Mouse (Mus musculus) spleen, adult 18-20 months (tissue): ENCODE results near the gene Gal3st2b.
"Not testable (repeated sequence)": the region's sequence is repeated elsewhere in the genome, so short reads cannot be mapped to it uniquely, and the experiment has no call there.

Experiments used
- DNase-seq, 2 experiments: peaks; one replicate each; pipeline ENCODE4 v3.0.0; 2022; ENCODE audit warnings: mixed read lengths in 2 of 2

Gene Gal3st2b

DNA sequence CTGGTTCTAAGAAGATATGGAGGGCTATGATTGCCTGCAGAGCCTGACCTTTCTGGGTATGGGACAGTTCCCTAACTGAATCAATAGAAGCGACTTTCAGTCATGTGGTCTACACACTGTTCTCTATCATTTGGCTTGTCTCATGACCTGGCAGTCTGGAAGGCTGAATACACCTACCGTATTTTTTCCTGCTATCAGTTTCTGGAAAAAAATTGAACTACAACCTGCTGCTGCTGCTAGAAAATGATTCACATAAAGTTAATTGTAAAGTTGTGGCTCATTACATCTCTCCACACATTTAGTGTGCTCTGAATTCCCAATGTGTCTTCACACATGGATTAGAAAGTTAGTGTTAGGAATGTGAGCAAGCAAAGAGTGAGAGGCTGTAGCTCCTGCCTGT lies at the start of gene Gal3st2b:
Gene Gal3st2b (plus strand): TSS at position 301 of the 400 bp plus-strand sequence.
- not testable (repeated sequence) for DNase-seq

DNA sequence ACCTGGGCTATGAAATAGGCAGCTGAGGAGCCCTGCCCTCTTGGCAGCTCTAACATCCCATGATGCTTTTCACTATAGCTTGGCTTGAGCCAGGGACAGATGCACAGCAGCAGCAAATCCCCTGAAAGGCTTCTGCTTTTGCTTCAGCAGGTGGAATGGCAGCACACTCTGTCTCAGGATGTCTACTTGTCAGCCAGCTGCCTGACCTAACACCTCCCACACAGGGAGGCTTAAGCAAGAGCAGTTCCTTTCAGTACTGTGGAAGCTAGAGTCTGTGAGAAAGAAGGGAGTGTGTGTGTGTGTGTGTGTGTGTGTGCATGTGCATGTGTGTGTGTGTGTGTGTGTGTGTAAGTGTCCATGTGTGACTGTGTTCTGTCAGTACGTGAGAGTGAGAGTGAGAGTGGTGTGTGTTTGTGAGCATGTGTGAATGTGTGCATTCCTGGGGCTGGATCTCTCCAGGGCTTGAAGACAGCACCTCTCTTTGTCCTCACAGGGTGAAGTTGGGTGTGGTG lies 46.5 kb upstream of the Gal3st2b start:
- DNase-seq: not testable (repeated sequence)

DNA sequence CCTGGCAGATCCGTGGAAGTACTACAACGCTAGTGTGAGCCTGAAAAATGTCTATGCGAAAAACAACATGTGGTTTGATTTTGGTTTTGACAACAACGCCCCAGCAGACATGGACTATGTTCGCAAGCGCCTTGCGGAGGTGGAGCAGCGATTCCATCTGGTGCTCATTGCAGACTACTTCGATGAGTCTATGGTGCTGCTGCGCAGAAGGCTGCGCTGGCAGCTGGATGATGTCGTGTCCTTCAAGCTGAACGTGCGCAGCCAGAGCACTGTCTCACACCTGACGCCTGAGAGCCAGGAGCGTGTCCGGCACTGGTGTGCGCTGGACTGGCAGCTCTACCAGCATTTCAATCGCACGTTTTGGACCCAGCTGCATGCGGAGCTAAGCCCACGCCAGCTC lies 43.7 kb upstream of the Gal3st2b start:
- DNase-seq: not testable (repeated sequence)

DNA sequence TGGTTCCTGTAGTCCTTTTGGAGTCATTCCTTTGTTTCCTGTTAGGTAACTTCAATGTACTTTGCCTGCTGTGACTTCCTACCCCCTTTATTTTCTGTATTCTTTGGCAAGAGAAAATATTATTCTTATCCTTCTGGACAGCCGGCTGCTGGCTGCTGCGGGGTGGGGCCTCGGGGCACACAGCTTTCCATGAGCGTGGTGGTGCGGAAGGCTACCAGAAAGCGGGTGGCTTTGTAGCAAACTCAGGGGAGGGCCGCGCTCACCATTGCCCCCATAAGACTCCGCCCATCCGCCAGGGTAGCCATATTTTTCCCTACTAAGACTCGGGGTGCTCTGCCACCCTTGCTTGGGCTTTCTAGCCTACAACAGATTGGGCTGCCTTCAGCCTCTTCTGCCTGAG lies 36.3 kb upstream of the Gal3st2b start:
- DNase-seq: not testable (repeated sequence)

DNA sequence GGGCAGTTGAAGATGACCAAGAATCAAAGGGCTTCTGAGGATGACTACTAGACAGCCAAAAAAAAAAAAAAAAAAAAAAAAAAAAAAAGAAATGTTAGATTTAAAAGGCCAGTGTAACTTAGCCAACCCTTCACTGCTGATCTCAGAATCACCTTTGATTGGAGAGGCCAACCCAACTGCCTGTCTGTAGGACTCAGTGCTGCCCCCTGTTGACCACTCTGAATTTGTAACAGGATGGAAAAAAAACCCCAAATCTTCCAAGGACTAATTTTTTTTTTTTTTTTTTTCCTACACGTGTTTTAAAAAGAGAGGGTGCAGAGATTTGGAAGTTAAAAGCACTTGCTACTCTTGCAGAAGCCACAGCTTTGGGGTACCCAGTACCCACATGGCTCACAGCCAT lies 27.2 kb upstream of the Gal3st2b start:
- not testable (repeated sequence) for DNase-seq

DNA sequence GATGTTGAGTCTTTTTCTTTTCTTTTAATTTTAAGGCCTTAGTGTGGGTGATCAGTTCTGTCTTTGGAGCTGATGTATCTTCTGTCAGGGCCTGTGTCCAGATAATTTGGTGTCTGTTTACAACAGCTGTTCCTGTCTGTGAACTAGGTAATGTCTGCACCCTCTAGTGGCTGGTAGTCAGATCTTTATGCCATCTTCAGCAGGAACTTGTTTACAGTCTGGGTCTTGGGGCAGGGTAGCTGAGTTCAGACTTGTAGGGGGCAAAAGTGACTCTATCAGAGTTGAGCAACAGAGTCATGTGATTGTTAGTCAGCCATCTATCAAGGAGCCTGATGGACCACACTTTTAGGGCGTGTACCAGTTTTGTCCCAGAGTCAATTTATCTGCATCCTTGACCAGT lies 20.7 kb upstream of the Gal3st2b start:
- not testable (repeated sequence) for DNase-seq

DNA sequence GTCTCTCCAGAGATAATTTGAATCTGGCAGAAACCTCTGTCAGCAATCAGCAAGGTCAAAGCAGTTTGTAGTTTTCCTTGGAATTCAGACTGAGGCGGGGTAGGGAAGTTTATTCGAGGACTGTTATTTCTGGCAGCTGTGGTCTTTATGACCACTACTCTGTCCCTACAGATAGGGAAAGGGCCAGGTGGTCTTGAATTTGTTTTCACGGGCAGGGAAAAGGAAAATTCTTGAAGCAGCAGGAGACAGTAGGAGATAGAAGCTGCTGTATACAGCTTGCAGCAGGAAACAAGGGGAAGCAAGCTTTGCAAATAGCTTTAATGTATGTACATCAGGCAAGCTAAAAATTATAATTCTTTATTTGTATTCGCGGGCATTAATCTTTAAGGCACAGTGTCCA lies 16.8 kb upstream of the Gal3st2b start:
- not testable (repeated sequence) for DNase-seq

DNA sequence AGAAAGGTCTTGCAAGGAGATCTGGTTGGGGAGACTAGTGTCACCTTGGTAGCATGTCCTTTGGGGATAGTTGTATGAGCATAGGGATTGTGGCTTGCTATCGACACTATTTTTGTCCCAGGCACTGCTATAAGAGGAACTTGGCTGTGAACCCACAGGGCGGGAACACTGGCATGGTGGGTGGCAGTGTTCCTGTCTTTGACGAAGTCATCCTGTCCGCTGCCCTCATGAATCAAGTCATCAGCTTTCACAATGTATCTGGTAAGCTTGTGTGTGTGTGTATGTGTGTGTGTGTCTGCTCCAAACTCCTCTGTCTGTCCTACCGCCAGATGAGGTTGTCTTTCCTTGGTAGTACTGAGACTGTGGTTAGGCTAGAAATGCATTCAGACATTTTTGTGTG lies 11.4 kb upstream of the Gal3st2b start:
- not testable (repeated sequence) for DNase-seq

DNA sequence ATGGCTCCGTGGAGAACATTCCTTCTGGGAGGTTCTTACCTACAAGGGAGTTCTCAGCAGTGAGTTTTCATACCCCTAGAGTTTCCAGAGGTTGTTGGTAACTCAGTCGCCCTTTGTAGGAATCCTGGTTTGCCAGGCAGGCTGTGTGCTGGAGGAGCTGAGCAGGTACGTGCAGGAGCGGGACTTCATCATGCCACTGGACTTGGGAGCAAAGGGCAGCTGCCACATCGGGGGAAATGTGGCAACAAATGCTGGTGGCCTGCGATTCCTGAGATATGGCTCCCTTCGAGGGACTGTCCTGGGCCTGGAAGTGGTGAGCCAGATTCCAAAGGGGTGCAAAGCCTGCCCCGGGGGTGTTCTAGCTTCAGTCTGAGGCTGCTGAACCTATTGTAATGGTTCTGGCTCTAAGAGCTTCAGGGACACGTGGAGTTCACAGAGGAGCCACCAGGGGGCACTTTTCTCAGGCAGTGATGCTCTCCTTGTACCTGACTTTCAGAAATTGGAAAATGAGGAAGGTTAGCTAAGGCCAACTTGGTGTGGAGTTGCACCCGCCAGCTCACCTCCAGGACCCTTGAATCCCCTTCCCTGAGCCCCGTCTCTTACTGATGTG lies 9.0 kb upstream of the Gal3st2b start:
- DNase-seq: not testable (repeated sequence)

DNA sequence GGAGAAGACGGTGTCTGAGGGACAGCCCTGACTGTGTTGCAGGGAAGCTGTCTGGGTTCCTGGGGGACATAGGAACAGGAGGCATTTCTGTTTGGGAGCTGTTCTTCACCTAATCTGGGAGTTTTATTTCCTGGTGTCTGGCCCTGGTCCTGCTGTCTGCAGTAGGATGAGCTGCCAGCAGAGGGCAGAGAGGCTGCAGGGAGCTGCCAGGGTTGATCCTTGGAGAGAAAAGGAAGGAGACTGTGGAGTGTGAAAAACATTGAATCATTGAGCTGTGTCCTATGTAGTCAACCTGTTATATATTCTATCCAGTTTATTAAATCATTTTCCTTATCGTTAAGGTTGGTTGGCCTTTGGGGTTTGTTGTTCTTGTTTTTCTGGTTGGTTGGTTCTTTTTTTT lies 6.2 kb upstream of the Gal3st2b start:
- not testable (repeated sequence) for DNase-seq

DNA sequence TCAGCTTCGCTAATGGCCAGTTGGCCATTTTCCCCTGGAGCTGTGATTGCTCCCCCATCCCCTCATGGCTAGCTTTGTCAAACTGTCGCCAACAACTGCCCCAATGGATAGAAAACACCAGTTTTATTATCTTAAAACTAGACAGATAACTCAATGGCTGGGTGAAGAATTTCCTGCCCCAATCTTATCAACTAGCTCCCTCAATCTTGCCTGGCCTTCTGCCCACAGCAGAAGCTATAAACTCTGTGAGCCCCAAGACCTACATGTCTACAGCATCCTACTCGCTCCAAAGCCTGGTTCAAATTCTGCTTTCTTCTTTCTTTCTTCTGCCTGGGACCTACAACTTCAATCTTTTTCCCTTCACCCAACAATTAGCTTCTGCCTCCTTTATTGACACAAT lies 951 bp upstream of the Gal3st2b start:
- not testable (repeated sequence) for DNase-seq

DNA sequence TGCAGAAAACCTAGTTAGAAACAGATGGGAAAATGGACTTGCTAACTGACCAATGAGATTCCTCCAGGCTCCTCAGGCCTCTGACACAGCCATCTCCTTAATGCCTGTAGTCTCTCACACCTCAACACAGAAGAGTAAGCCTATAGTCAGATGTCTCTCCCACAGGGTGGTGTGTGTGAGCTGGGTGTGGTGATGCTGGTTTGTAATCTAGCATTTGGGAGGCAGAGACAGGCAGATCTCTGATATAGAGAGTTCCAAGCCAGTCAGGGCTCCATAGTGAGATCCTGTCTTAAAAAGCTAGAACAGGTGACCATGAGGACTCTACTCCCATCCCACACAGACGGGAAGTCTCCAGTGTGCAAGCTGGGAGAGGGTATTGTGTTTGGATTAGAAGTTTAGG lies 664 bp downstream of the Gal3st2b start:
- DNase-seq: not testable (repeated sequence)

DNA sequence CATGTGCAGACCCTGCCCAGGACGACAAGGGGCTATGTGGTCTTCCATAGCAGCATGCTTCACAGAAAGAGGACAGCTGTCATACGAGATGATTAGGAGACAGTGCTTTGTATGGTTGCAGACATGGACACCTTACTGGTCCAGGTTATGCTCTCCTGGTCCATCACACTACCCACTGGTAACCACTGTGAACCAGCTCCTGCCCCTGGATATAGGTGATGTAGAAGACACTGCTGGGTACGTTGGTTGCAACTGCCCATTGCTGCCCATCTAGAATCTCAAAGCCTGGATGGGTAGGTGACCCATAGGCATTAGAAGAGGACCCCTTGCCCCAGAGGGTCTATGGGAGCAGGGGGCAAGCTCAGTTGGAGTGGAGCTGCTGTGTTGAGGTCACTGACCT lies 1.2 kb downstream of the Gal3st2b start:
- DNase-seq: not testable (repeated sequence)

DNA sequence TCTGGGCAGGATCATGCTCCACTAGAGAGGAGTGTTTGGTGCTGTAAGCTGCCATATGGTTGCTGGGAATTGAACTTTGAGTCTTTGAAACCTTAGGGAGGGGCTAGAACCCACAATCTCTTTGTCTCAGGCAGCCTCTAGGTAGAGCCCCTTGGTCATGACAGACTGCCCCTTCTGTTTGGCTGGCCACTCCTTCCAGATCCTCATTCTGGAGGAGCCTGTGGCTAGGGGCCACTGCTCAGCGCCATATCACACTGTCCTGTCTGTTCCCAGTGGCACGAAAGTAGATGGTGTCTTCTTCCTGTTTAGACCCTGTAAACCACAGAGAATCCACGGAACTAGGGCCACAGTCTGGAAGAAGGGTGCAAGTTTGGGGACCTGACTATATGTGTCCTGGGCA lies 4.5 kb downstream of the Gal3st2b start:
- DNase-seq: not testable (repeated sequence)

DNA sequence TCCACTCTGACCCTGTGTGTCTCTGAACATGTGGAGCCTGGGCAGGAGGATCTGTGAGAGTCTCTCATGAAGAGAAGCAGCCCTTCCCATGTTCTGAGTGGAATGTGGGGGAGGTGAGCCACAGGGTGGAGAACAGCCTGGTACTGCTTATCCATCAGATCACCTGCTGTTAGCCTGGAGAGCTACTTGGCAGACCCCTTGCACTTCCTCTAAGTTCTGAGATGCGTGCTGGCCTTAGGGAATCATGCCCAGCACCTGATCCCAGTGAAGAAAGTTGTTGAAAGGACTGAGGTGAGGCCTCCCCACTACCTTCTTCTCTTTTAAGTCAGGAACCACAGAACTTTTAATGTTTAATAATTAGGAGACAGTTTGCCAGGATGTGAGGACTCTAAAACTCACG lies 5.0 kb downstream of the Gal3st2b start:
- DNase-seq: not testable (repeated sequence)

DNA sequence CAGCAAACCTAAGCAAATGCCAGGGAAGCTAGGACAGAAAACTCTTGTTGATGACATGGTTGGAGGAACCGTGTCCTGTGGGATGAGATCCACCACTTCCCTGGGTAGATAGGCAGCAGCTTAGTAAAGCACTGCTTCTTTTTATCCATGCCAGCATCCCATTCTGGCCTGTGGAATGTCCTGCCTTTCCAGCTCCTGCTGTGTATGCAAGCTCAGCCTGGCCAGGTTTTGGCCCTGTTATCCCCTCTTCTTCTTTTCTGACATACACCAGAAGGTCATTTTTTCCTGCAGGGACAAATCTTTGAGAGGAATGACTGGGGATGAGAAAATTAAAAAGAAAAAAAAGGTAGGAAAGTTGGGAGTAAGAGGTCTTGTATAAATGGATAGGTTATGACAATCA lies 17.3 kb downstream of the Gal3st2b start:
- DNase-seq: not testable (repeated sequence)

DNA sequence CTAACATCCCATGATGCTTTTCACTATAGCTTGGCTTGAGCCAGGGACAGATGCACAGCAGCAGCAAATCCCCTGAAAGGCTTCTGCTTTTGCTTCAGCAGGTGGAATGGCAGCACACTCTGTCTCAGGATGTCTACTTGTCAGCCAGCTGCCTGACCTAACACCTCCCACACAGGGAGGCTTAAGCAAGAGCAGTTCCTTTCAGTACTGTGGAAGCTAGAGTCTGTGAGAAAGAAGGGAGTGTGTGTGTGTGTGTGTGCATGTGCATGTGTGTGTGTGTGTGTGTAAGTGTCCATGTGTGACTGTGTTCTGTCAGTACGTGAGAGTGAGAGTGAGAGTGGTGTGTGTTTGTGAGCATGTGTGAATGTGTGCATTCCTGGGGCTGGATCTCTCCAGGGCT lies 19.7 kb downstream of the Gal3st2b start:
- not testable (repeated sequence) for DNase-seq

DNA sequence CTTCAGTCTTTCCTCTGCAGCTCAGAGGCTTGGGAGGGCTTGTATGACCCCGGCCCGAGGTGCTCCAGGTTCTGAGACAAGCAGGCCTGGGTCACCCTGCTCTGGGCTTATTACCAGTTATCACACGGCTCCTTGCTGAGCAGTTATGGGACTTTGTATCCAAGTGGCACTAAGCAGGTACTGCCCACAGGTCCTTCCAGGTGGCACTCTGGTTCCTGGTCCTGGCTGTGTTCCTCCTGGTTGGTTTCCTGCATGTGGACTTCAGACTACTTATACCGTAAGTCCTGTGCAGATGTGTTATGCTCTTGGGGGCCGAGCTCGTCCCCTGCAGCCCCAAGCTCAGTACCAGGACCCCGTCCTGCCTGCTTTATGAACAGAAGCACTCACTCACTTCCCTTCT lies 20.3 kb downstream of the Gal3st2b start:
- not testable (repeated sequence) for DNase-seq

DNA sequence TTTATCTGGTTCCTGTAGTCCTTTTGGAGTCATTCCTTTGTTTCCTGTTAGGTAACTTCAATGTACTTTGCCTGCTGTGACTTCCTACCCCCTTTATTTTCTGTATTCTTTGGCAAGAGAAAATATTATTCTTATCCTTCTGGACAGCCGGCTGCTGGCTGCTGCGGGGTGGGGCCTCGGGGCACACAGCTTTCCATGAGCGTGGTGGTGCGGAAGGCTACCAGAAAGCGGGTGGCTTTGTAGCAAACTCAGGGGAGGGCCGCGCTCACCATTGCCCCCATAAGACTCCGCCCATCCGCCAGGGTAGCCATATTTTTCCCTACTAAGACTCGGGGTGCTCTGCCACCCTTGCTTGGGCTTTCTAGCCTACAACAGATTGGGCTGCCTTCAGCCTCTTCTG lies 31.0 kb downstream of the Gal3st2b start:
- not testable (repeated sequence) for DNase-seq

DNA sequence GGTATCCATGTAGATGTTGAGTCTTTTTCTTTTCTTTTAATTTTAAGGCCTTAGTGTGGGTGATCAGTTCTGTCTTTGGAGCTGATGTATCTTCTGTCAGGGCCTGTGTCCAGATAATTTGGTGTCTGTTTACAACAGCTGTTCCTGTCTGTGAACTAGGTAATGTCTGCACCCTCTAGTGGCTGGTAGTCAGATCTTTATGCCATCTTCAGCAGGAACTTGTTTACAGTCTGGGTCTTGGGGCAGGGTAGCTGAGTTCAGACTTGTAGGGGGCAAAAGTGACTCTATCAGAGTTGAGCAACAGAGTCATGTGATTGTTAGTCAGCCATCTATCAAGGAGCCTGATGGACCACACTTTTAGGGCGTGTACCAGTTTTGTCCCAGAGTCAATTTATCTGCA lies 48.4 kb downstream of the Gal3st2b start:
- DNase-seq: not testable (repeated sequence)

DNA sequence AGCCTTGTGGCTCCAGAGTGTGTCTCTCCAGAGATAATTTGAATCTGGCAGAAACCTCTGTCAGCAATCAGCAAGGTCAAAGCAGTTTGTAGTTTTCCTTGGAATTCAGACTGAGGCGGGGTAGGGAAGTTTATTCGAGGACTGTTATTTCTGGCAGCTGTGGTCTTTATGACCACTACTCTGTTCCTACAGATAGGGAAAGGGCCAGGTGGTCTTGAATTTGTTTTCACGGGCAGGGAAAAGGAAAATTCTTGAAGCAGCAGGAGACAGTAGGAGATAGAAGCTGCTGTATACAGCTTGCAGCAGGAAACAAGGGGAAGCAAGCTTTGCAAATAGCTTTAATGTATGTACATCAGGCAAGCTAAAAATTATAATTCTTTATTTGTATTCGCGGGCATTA lies 52.3 kb downstream of the Gal3st2b start:
- not testable (repeated sequence) for DNase-seq

DNA sequence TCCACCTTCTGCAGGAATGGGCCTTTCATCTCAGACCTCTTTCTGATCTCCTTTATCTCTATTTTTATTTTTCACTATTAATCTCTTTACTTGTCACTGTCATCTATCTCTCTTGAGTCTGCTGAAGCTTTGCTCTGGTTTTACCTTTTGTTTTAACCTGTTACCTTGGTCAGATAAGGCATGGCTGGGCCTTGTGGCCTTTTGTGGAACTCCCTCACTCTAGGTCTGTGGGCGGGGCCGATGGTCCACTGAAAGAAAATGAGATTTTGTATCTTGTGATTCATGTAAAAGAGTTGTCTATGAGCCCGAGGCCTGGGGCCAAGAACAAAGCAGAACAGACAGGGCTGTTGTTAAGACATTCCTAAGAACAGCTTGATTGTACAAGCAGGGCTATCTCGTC lies 52.7 kb downstream of the Gal3st2b start:
- DNase-seq: not testable (repeated sequence)

DNA sequence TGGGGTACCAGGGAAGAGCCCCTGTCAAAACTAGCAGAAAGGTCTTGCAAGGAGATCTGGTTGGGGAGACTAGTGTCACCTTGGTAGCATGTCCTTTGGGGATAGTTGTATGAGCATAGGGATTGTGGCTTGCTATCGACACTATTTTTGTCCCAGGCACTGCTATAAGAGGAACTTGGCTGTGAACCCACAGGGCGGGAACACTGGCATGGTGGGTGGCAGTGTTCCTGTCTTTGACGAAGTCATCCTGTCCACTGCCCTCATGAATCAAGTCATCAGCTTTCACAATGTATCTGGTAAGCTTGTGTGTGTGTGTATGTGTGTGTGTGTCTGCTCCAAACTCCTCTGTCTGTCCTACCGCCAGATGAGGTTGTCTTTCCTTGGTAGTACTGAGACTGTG lies 57.7 kb downstream of the Gal3st2b start:
- DNase-seq: not testable (repeated sequence)

DNA sequence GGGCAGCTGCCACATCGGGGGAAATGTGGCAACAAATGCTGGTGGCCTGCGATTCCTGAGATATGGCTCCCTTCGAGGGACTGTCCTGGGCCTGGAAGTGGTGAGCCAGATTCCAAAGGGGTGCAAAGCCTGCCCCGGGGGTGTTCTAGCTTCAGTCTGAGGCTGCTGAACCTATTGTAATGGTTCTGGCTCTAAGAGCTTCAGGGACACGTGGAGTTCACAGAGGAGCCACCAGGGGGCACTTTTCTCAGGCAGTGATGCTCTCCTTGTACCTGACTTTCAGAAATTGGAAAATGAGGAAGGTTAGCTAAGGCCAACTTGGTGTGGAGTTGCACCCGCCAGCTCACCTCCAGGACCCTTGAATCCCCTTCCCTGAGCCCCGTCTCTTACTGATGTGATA lies 60.2 kb downstream of the Gal3st2b start:
- DNase-seq: not testable (repeated sequence)

DNA sequence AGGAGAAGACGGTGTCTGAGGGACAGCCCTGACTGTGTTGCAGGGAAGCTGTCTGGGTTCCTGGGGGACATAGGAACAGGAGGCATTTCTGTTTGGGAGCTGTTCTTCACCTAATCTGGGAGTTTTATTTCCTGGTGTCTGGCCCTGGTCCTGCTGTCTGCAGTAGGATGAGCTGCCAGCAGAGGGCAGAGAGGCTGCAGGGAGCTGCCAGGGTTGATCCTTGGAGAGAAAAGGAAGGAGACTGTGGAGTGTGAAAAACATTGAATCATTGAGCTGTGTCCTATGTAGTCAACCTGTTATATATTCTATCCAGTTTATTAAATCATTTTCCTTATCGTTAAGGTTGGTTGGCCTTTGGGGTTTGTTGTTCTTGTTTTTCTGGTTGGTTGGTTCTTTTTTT lies 62.8 kb downstream of the Gal3st2b start:
- DNase-seq: not testable (repeated sequence)
